Mouse (Mus musculus): ENCODE results near the gene Edar. TPM values are rescaled to one million over a fixed set of nuclear protein-coding genes. Genes with fewer than 3 reads are reported as not detected.

Gene Edar
- polyA plus RNA-seq, 1 experiment from 2014 or later: 0.04 TPM

GRCm38 (mm10) chr10:58652418-58653394, 22.7 kb downstream of the Edar start:
- Histone ChIP-seq H3K4me3 (ENCODE audit: low read depth, low read length) (no peak overlapping the region), H3K9ac (replicated peaks) (no peak overlapping the region), H3K4me1 (ENCODE audit: insufficient read depth) (no peaks in the 10 kb centered on the region; the same call in 1 of the 2 replicates), H3K27ac (ENCODE audit: low read depth) (no peak overlapping the region), H3K4me2 (ENCODE audit: low read depth, low read length) (0 out of 2 replicates have a peak overlapping the region, but pooled peaks have one; percentile 22), H3K27me3 (ENCODE audit: insufficient read depth, low read length) (peaks cover 9% of the 10 kb centered on the region; the same call in 1 of the 2 replicates), H3K9me3 (ENCODE audit: low read length) (no peaks in the 10 kb centered on the region), H3K36me3 (replicated peaks; ENCODE audit: insufficient read depth, low read length) (no peaks in the 10 kb centered on the region)
- 21% methylated on average over 10 of the region's 10 CpGs for WGBS (ENCODE audit: insufficient replicate concordance)
- ATAC-seq: no peak
- DNase-seq: no peak
- TF ChIP-seq CTCF (IDR thresholded peaks at IDR 0.05; ENCODE audit: low read depth) (no peak), EP300 (IDR thresholded peaks at IDR 0.05; ENCODE audit: low read depth) (no peak)

- Histone ChIP-seq H3K4me3 (ENCODE audit: low read depth, low read length) (no peak overlapping the region), H3K9ac (replicated peaks) (no peak overlapping the region), H3K36me3 (replicated peaks; ENCODE audit: insufficient read depth, low read length) (no peaks in the 10 kb centered on the region), H3K27ac (ENCODE audit: low read depth) (no peak overlapping the region), H3K27me3 (ENCODE audit: insufficient read depth, low read length) (peaks cover 9% of the 10 kb centered on the region; the same call in 1 of the 2 replicates), H3K4me1 (ENCODE audit: insufficient read depth) (no peaks in the 10 kb centered on the region; the same call in 1 of the 2 replicates), H3K9me3 (ENCODE audit: low read length) (no peaks in the 10 kb centered on the region), H3K4me2 (ENCODE audit: low read depth, low read length) (peak overlapping the region; percentile 22; the same call in 1 of the 2 replicates)
- ATAC-seq: no peak
- WGBS (ENCODE audit: insufficient replicate concordance): 4% methylated on average over 9 of the region's 9 CpGs
- TF ChIP-seq CTCF (IDR thresholded peaks at IDR 0.05; ENCODE audit: low read depth) (no peak), EP300 (IDR thresholded peaks at IDR 0.05; ENCODE audit: low read depth) (no peak)
- no peak for DNase-seq
These were observed 23.4 kb downstream of the Edar start for GRCm38 (mm10) chr10:58652045-58652417.

- H3K4me1 ChIP-seq (ENCODE audit: insufficient read depth): no peaks in the 10 kb centered on the region; the same call in 1 of the 2 replicates
- no peak for DNase-seq
- peaks cover 9% of the 10 kb centered on the region; the same call in 1 of the 2 replicates for H3K27me3 ChIP-seq (ENCODE audit: insufficient read depth, low read length)
- no peak for ATAC-seq
- no peak for TF ChIP-seq CTCF (IDR thresholded peaks at IDR 0.05; ENCODE audit: low read depth)
- no peak overlapping the region; the same call in 1 of the 2 replicates for H3K4me2 ChIP-seq (ENCODE audit: low read depth, low read length)
- 7% methylated on average over 22 of the region's 22 CpGs for WGBS (ENCODE audit: insufficient replicate concordance)
- H3K9ac ChIP-seq (replicated peaks): no peak overlapping the region
- H3K9me3 ChIP-seq (ENCODE audit: low read length): no peaks in the 10 kb centered on the region
- H3K36me3 ChIP-seq (replicated peaks; ENCODE audit: insufficient read depth, low read length): no peaks in the 10 kb centered on the region
- no peak overlapping the region for H3K4me3 ChIP-seq (ENCODE audit: low read depth, low read length)
- no peak overlapping the region for H3K27ac ChIP-seq (ENCODE audit: low read depth)
These were observed 24.0 kb downstream of the Edar start for GRCm38 (mm10) chr10:58651270-58652042.

GRCm38 (mm10) chr10:58648787-58649186, 26.7 kb downstream of the Edar start:
- Histone ChIP-seq H3K27me3 (ENCODE audit: insufficient read depth, low read length) (peaks cover 9% of the 10 kb centered on the region; the same call in 1 of the 2 replicates), H3K4me3 (ENCODE audit: low read depth, low read length) (no peak overlapping the region), H3K4me1 (ENCODE audit: insufficient read depth) (no peaks in the 10 kb centered on the region; the same call in 1 of the 2 replicates), H3K36me3 (replicated peaks; ENCODE audit: insufficient read depth, low read length) (no peaks in the 10 kb centered on the region), H3K27ac (ENCODE audit: low read depth) (no peak overlapping the region), H3K4me2 (ENCODE audit: low read depth, low read length) (no peak overlapping the region), H3K9ac (replicated peaks) (no peak overlapping the region), H3K9me3 (ENCODE audit: low read length) (no peaks in the 10 kb centered on the region)
- DNase-seq (no peak), ATAC-seq (no peak)
- WGBS (ENCODE audit: insufficient replicate concordance): 61% methylated on average over 5 of the region's 5 CpGs
- TF ChIP-seq CTCF (IDR thresholded peaks at IDR 0.05; ENCODE audit: low read depth): no peak
- TF ChIP-seq EP300 (IDR thresholded peaks at IDR 0.05; ENCODE audit: low read depth): no peak

GRCm38 (mm10) chr10:58644671-58645070, 30.8 kb downstream of the Edar start:
- DNase-seq (no peak), ATAC-seq (no peak)
- no peak overlapping the region for H3K4me2 ChIP-seq (ENCODE audit: low read depth, low read length)
- WGBS (ENCODE audit: insufficient replicate concordance): 78% methylated on average over 5 of the region's 5 CpGs
- H3K36me3 ChIP-seq (replicated peaks; ENCODE audit: insufficient read depth, low read length): no peaks in the 10 kb centered on the region
- no peak overlapping the region for H3K4me3 ChIP-seq (ENCODE audit: low read depth, low read length)
- no peak overlapping the region for H3K27ac ChIP-seq (ENCODE audit: low read depth)
- H3K9ac ChIP-seq (replicated peaks): no peak overlapping the region
- H3K4me1 ChIP-seq (ENCODE audit: insufficient read depth): no peaks in the 10 kb centered on the region
- TF ChIP-seq CTCF (IDR thresholded peaks at IDR 0.05; ENCODE audit: low read depth) (no peak), EP300 (IDR thresholded peaks at IDR 0.05; ENCODE audit: low read depth) (no peak)
- H3K27me3 ChIP-seq (ENCODE audit: insufficient read depth, low read length): no peaks in the 10 kb centered on the region
- no peaks in the 10 kb centered on the region for H3K9me3 ChIP-seq (ENCODE audit: low read length)

GRCm38 (mm10) chr10:58644194-58644593, 31.3 kb downstream of the Edar start:
- Histone ChIP-seq H3K4me2 (ENCODE audit: low read depth, low read length) (no peak overlapping the region), H3K9ac (replicated peaks) (no peak overlapping the region)
- TF ChIP-seq EP300 (IDR thresholded peaks at IDR 0.05; ENCODE audit: low read depth): no peak

More at GRCm38 (mm10) chr10:58644194-58644593, 31.3 kb downstream of the Edar start:
- H3K27ac ChIP-seq (ENCODE audit: low read depth): no peak overlapping the region
- no peaks in the 10 kb centered on the region for H3K9me3 ChIP-seq (ENCODE audit: low read length)
- 83% methylated on average over 7 of the region's 7 CpGs for WGBS (ENCODE audit: insufficient replicate concordance)
- no peaks in the 10 kb centered on the region for H3K4me1 ChIP-seq (ENCODE audit: insufficient read depth)
- no peak overlapping the region for H3K4me3 ChIP-seq (ENCODE audit: low read depth, low read length)
- H3K27me3 ChIP-seq (ENCODE audit: insufficient read depth, low read length): no peaks in the 10 kb centered on the region
- H3K36me3 ChIP-seq (replicated peaks; ENCODE audit: insufficient read depth, low read length): no peaks in the 10 kb centered on the region
- ATAC-seq: no peak
- DNase-seq: no peak

Data from liver, postnatal 0 days (tissue).